Mouse (Mus musculus) gastrocnemius, adult 2 months (tissue): ENCODE measurements around the gene Caskin1. TPM values are rescaled to one million over a fixed set of nuclear protein-coding genes. Genes with fewer than 3 reads are reported as not detected.

Experiments used
- DNase-seq: peaks from one replicate; pipeline ENCODE4 v3.0.0; 2022
- H3K27ac ChIP-seq: fragments of 200-600 bp; 2 replicates; pipeline ENCODE4 v1.8.1; 2022; ENCODE audit warnings: mild to moderate bottlenecking
- H3K4me3 ChIP-seq: fragments of 200-600 bp; 2 replicates; pipeline ENCODE4 v1.8.1; 2022; ENCODE audit warnings: mild to moderate bottlenecking, moderate library complexity
- CTCF ChIP-seq: fragments of 200-600 bp; IDR thresholded peaks from 2 replicates; pipeline ENCODE4 v1.8.1; 2022; ENCODE audit warnings: antibody characterized with exemption, mild to moderate bottlenecking, moderate library complexity
- intact Hi-C: fragments of 180-260 bp; cut with DNase I; formaldehyde crosslinking; loops from one replicate; pipeline ENCODE4 v1.15.1; 2025
- total RNA-seq, 2 experiments: library from RNA; stranded (reverse); gene quantifications; 2 replicates each; pipeline ENCODE4 v1.2.3; 2021

Gene Caskin1
- total RNA-seq, 2 experiments from 2014 or later = 0.08 TPM; not detected in 1

- H3K4me3 ChIP-seq = peak overlapping the region; percentile 81
Observed at GRCm38 (mm10) chr17:24489265-24490030, 1.0 kb downstream of the Caskin1 start.

GRCm38 (mm10) chr17:24490399-24490798, 2.0 kb downstream of the Caskin1 start:
- TF ChIP-seq CTCF = no peak
- intact Hi-C loops = no loop called here
- no peak for DNase-seq
- H3K27ac ChIP-seq = no peak overlapping the region
- H3K4me3 ChIP-seq = no peak overlapping the region

More at GRCm38 (mm10) chr17:24489265-24490030, 1.0 kb downstream of the Caskin1 start:
- no peak for TF ChIP-seq CTCF
- H3K27ac ChIP-seq = no peak overlapping the region
- DNase-seq = no peak
- intact Hi-C loops = loop anchor here (5.0 kb wide), 1 partner anchor 38 kb away; the partner anchor contains the start of gene Traf7

GRCm38 (mm10) chr17:24494627-24495335, 6.4 kb downstream of the Caskin1 start:
- Histone ChIP-seq H3K4me3 (no peak overlapping the region), H3K27ac (no peak overlapping the region)
- peak; percentile 78 for TF ChIP-seq CTCF
- intact Hi-C loops = loop anchor here (2.0 kb wide), 1 partner anchor 40 kb away; the partner anchor contains the start of gene Rab26
- no peak for DNase-seq

GRCm38 (mm10) chr17:24495443-24495842, 7.0 kb downstream of the Caskin1 start:
- Histone ChIP-seq H3K27ac (no peak overlapping the region), H3K4me3 (no peak overlapping the region)
- no peak for TF ChIP-seq CTCF
- intact Hi-C loops = loop anchor here (2.0 kb wide), 1 partner anchor 39 kb away; the partner anchor contains the start of gene Rab26
- DNase-seq = no peak

- intact Hi-C loops = no loop called here
- TF ChIP-seq CTCF = no peak
- Histone ChIP-seq H3K4me3 (no peak overlapping the region), H3K27ac (no peak overlapping the region)
- DNase-seq = no peak
Observed at GRCm38 (mm10) chr17:24496026-24496425, 7.6 kb downstream of the Caskin1 start.

GRCm38 (mm10) chr17:24502208-24502607, 13.8 kb downstream of the Caskin1 start:
- Histone ChIP-seq H3K4me3 (no peak overlapping the region), H3K27ac (no peak overlapping the region)
- no peak; the same call in 1 of the 2 replicates for TF ChIP-seq CTCF
- no peak for DNase-seq
- intact Hi-C loops = no loop called here

- TF ChIP-seq CTCF = no peak
- DNase-seq = no peak
- Histone ChIP-seq H3K4me3 (no peak overlapping the region), H3K27ac (no peak overlapping the region)
- intact Hi-C loops = no loop called here
Observed at GRCm38 (mm10) chr17:24504085-24504484, 15.7 kb downstream of the Caskin1 start.

GRCm38 (mm10) chr17:24505286-24505955, 17.0 kb downstream of the Caskin1 start:
- TF ChIP-seq CTCF = no peak
- Histone ChIP-seq H3K4me3 (no peak overlapping the region), H3K27ac (no peak overlapping the region)
- intact Hi-C loops = no loop called here
- no peak for DNase-seq

- H3K4me3 ChIP-seq = peak overlapping the region; percentile 64
- TF ChIP-seq CTCF = peak; percentile 19; the same call in 1 of the 2 replicates
- DNase-seq = peak; percentile 84
- intact Hi-C loops = no loop called here
- peak overlapping the region; percentile 57; the same call in 1 of the 2 replicates for H3K27ac ChIP-seq
Observed at GRCm38 (mm10) chr17:24506332-24507070, 18.1 kb downstream of the Caskin1 start.

- DNase-seq = no peak
- no peak for TF ChIP-seq CTCF
- intact Hi-C loops = no loop called here
- Histone ChIP-seq H3K4me3 (peak overlapping the region; percentile 64), H3K27ac (no peak overlapping the region)
Observed at GRCm38 (mm10) chr17:24507129-24507664, 18.8 kb downstream of the Caskin1 start.

GRCm38 (mm10) chr17:24507806-24508460, 19.5 kb downstream of the Caskin1 start:
- intact Hi-C loops = no loop called here
- DNase-seq = no peak
- Histone ChIP-seq H3K27ac (no peak overlapping the region), H3K4me3 (no peak overlapping the region)
- TF ChIP-seq CTCF = no peak
